Mouse (Mus musculus) forebrain, embryonic 13.5 days (tissue): ENCODE results near the gene Slc2a10. TPM values are rescaled to one million over a fixed set of nuclear protein-coding genes. Genes with fewer than 3 reads are reported as not detected.
"Not testable (repeated sequence)": the region's sequence is repeated elsewhere in the genome, so short reads cannot be mapped to it uniquely, and the experiment has no call there.

Experiments
- ATAC-seq: fragments of 200-750 bp; cut with Nextera tagmentation; 2 replicates; pipeline ENCODE4 v1.8.0; 2017
- H3K27ac ChIP-seq: fragments of 300-500 bp; sonication (generic); 2 replicates; pipeline ENCODE4 v1.5.1; 2015; ENCODE audit warnings: inconsistent platforms, mild to moderate bottlenecking, moderate library complexity
- H3K27me3 ChIP-seq: fragments of 300-500 bp; sonication (generic); 2 replicates; pipeline ENCODE4 v1.6.1; 2015; ENCODE audit warnings: mild to moderate bottlenecking, inconsistent platforms
- H3K36me3 ChIP-seq: fragments of 300-500 bp; sonication (generic); 2 replicates; pipeline ENCODE4 v1.6.1; 2015; ENCODE audit warnings: mild to moderate bottlenecking, inconsistent platforms; ENCODE audit not compliant: poor library complexity, severe bottlenecking
- H3K4me1 ChIP-seq: fragments of 300-500 bp; sonication (generic); 2 replicates; pipeline ENCODE4 v1.6.1; 2015; ENCODE audit warnings: inconsistent platforms
- H3K4me2 ChIP-seq: fragments of 300-500 bp; sonication (generic); 2 replicates; pipeline ENCODE4 v1.6.1; 2015; ENCODE audit warnings: inconsistent platforms, mild to moderate bottlenecking, moderate library complexity
- H3K4me3 ChIP-seq: fragments of 300-500 bp; sonication (generic); 2 replicates; pipeline ENCODE4 v1.5.1; 2015; ENCODE audit warnings: mild to moderate bottlenecking, inconsistent platforms
- H3K9ac ChIP-seq: fragments of 300-500 bp; sonication (generic); 2 replicates; pipeline ENCODE4 v1.6.1; 2015; ENCODE audit warnings: mild to moderate bottlenecking, inconsistent platforms
- H3K9me3 ChIP-seq: fragments of 300-500 bp; sonication (generic); replicated peaks from 2 replicates; pipeline ENCODE4 v1.6.1; 2016; ENCODE audit warnings: inconsistent platforms
- WGBS: fragments of 180-500 bp; shearing (Covaris S2); methylation state at CpG from one replicate; pipeline ENCODE4 v1.1.7; 2015; 5-methylcytosine and 5-hydroxymethylcytosine counted together
- polyA plus RNA-seq: library from polyadenylated mRNA; unstranded; fragments of >200 nt; fragmentation: Nextera tagmentation; extraction: Ambion mirVana; gene quantifications from 2 replicates; pipeline ENCODE4 v1.2.1, GENCODE M21; 2015

Gene Slc2a10
- polyA plus RNA-seq, 1 experiment from 2014 or later = 2.8 TPM

DNA sequence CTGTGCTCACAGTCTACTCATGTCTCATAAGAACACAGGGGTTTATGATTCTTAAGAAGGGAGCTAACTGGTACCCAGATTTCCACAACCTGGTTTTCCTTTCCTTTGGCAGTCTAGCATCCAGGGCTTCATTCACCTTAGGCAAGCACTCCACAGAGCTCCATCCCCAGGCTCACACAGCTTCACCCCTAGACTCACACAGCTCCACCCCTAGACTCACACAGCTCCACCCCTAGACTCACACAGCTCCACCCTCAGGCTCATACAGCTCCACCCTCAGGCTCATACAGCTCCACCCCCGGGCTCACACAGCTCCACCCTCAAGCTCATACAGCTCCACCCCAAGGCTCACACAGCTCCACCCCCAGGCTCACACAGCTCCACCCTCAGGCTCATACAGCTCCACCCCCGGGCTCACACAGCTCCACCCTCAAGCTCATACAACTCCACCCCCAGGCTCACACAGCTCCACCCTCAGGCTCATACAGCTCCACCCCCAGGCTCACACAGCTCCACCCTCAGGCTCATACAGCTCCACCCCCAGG lies 7.4 kb downstream of the Slc2a10 start:
- H3K27me3 ChIP-seq = not testable (repeated sequence)
- 71% methylated on average over 2 of the region's 2 CpGs for WGBS

DNA sequence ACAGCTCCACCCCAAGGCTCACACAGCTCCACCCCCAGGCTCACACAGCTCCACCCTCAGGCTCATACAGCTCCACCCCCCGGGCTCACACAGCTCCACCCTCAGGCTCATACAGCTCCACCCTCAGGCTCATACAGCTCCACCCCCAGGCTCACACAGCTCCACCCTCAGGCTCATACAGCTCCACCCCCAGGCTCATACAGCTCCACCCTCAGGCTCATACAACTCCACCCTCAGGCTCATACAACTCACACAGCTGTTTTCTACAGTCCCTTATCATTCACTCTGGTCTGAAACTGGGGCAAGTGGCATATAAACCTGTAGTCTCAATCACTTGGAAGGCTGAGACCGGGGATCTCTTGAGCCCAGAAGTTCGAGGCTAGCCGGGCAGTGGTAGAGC lies 7.9 kb downstream of the Slc2a10 start:
- H3K9me3 ChIP-seq, ATAC-seq, H3K4me2 ChIP-seq, H3K9ac ChIP-seq, H3K4me3 ChIP-seq, H3K27me3 ChIP-seq, H3K36me3 ChIP-seq, H3K27ac ChIP-seq: not testable (repeated sequence)
- 88% methylated on average over 4 of the region's 4 CpGs for WGBS
- peaks cover 15% of the 10 kb centered on the region for H3K4me1 ChIP-seq

More for the DNA sequence above, 7.4 kb downstream of the Slc2a10 start:
- ATAC-seq, H3K4me3 ChIP-seq, H3K9me3 ChIP-seq, H3K36me3 ChIP-seq, H3K27ac ChIP-seq, H3K4me2 ChIP-seq, H3K9ac ChIP-seq: not testable (repeated sequence)
- H3K4me1 ChIP-seq = peaks cover 15% of the 10 kb centered on the region

DNA sequence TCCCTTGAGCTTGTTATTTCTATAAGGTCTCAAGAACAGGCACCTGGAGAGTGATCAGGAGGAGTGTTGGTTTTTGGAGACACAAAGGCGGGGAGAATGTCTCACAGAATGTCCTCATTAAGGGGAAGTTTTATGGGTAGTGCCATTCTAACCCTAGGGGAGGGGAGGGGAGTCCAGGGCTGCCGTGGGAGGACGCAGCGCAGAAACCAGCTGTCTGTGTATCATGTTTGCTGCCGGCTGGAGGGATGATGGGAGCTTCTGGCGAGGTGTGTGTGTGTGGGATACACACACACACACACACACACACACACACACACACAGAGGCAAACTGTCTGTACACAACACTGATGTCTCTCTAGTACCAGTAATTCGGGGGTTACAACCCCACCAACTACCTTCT lies 8.8 kb downstream of the Slc2a10 start:
- no peak for ATAC-seq
- Histone ChIP-seq H3K4me1 (peaks cover 15% of the 10 kb centered on the region), H3K27me3 (no peaks in the 10 kb centered on the region), H3K36me3 (no peaks in the 10 kb centered on the region), H3K4me2 (no peak overlapping the region), H3K27ac (no peak overlapping the region), H3K9me3 (no peaks in the 10 kb centered on the region), H3K4me3 (no peak overlapping the region), H3K9ac (no peak overlapping the region)
- WGBS = 43% methylated on average over 7 of the region's 7 CpGs

DNA sequence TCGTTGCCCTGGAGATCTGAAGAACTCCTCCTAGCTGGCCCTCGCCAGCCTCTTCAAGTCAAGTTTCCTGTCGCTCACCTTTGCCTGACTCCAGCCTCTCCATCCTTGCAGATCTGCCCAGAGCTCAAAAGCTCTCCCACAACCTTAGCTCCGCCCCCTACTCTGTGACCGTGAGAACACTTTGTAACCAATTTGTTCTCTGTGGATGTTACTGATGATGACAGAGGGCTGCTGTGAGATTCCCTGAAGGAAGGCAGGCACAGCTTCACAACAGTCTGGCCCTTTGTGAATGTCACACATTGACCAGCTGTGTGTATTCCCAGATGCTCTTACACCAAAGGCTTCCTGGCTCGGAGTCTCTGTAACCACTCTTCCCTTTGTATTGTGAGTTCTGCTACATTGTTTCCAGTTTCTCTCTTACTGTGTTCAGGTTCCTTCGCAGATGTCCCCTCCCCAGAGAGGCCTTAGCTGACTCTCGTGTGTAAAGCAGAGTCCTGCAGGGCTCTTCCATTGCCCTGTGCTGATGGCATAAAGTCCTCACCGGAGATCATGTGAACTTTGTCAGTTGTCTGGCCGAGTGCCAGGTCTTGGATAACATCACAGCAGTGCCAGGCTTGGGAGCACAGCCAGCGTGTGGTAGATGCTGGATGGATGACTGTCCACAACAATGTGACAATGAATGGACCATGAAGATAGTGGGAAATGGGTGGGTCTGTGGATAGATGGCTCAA lies 9.4 kb downstream of the Slc2a10 start:
- H3K36me3 ChIP-seq = no peaks in the 10 kb centered on the region
- peaks cover 15% of the 10 kb centered on the region for H3K4me1 ChIP-seq
- no peak for ATAC-seq
- no peaks in the 10 kb centered on the region for H3K9me3 ChIP-seq
- no peak overlapping the region for H3K9ac ChIP-seq
- no peak overlapping the region for H3K4me2 ChIP-seq
- H3K27me3 ChIP-seq = no peaks in the 10 kb centered on the region
- no peak overlapping the region for H3K27ac ChIP-seq
- no peak overlapping the region for H3K4me3 ChIP-seq
- 38% methylated on average over 11 of the region's 11 CpGs for WGBS

DNA sequence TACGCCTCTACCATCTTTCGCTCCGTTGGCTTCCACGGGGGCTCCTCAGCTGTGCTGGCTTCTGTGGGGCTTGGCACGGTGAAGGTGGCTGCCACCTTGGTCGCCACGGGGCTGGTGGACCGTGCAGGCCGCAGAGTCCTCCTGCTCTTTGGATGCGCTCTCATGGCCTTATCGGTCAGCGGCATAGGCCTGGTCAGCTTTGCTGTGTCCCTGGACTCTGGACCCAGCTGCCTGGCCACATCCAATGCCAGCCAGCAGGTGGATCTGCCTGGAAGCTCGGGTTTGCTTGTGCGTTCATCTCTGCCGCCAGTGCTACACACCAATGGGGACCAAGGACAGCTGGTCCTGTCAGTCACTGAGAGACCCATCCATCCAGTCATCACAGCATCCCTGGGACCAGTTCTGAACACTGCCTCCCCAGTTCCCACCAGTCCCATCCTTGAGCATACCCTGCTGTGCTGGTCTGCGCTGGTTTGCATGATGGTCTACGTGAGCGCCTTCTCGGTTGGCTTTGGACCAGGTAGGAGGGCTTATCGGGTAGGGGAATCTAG lies 11.7 kb downstream of the Slc2a10 start:
- WGBS = 93% methylated on average over 20 of the region's 20 CpGs
- no peak overlapping the region for H3K4me2 ChIP-seq
- H3K4me3 ChIP-seq = no peak overlapping the region
- H3K36me3 ChIP-seq = no peaks in the 10 kb centered on the region
- H3K9ac ChIP-seq = no peak overlapping the region
- H3K27me3 ChIP-seq = no peaks in the 10 kb centered on the region
- H3K4me1 ChIP-seq = peaks cover 15% of the 10 kb centered on the region
- no peak overlapping the region for H3K27ac ChIP-seq
- no peak for ATAC-seq
- no peaks in the 10 kb centered on the region for H3K9me3 ChIP-seq

DNA sequence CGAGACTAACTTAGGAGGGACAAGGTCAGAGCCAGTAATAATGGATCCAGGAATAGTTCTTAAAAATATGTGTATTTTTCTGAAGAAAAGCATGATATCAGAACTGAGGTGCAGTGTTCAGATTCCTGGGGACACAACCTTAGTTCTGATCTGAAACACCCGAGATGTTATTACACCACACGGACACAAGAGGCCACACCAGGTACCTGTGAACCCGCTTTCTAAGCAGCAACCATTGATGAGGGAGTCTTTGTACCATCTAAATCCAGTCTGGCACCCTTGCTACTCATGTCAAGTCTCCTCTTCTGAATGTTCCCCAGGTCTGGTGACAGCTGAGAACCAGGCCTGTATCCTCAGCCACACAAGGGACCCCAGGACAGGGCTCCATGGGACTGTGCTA lies 22.0 kb downstream of the Slc2a10 start:
- Histone ChIP-seq H3K4me1 (no peaks in the 10 kb centered on the region), H3K27me3 (no peaks in the 10 kb centered on the region), H3K4me2 (no peak overlapping the region), H3K36me3 (no peaks in the 10 kb centered on the region), H3K9me3 (0 out of 2 replicates have a peak, but pooled peaks cover 4% of the 10 kb centered on the region), H3K9ac (no peak overlapping the region), H3K27ac (no peak overlapping the region), H3K4me3 (no peak overlapping the region)
- ATAC-seq = no peak
- WGBS = 39% methylated on average over 4 of the region's 4 CpGs

DNA sequence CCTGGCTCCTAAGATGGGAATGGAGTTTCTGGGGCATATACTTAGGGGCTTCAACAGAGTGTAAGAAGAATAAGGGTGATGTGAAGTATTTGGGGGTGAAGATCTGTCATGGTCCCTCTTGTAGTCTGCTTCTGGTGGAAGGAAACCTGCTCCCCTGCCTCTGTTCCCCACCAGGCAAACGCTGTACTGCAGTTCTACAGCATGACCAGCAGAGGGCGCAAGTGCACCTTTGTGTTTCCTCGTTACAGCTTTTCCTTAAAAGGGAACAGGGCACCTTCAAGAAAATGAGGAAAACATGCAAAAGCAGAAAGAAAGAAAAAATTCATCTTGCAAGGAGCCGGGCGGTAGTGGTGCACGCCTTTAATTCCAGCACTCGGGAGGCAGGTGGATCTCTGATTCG lies 25.5 kb downstream of the Slc2a10 start:
- Histone ChIP-seq H3K9me3 (no peaks in the 10 kb centered on the region), H3K27ac (no peak overlapping the region), H3K36me3 (no peaks in the 10 kb centered on the region), H3K27me3 (no peaks in the 10 kb centered on the region), H3K9ac (no peak overlapping the region), H3K4me2 (no peak overlapping the region), H3K4me1 (0 out of 2 replicates have a peak, but pooled peaks cover 1% of the 10 kb centered on the region), H3K4me3 (no peak overlapping the region)
- 13% methylated on average over 8 of the region's 8 CpGs for WGBS
- ATAC-seq = no peak; the same call in 1 of the 2 replicates

DNA sequence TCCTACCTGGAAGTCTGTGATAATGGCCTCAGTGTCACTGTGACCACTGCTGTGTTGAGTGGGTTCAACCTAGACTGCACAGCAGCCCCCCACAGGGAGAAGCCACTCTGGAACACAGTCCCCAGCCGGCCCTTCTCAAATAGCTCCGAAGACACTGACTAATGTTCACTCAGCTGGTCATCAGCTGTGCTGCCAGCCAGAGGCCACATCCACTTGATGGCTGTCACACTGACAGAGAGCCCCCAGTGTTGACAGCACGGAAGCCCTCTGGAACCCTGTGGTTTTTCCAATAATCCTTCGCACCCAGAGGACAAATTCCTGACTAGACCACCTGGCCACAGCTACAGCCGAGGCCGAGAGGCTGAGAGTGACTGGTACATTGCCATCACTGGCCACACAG lies 30.2 kb downstream of the Slc2a10 start:
- Histone ChIP-seq H3K9ac (no peak overlapping the region), H3K4me2 (no peak overlapping the region), H3K27me3 (no peaks in the 10 kb centered on the region), H3K36me3 (no peaks in the 10 kb centered on the region), H3K9me3 (no peaks in the 10 kb centered on the region), H3K4me1 (0 out of 2 replicates have a peak, but pooled peaks cover 2% of the 10 kb centered on the region), H3K27ac (no peak overlapping the region), H3K4me3 (no peak overlapping the region)
- 69% methylated on average over 6 of the region's 6 CpGs for WGBS
- no peak for ATAC-seq

DNA sequence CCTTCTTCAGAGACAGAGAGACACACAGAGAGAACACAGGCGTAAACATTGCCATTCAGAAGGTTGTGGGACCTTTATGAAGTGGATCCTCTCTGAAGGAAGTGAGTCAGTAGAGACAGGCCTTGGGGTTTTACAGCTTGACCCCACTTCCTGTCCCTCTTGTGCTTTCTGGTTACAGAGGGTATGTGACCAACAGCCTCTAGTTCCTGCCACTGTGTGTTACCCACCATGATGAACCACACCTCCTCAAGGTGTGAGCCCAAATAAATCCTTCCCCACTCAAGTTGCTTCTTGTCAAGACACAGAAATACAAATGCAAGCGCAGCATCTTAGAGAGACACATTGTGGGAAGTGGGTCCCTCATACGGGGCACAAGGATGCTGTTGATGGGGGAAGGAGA lies 37.4 kb downstream of the Slc2a10 start:
- Histone ChIP-seq H3K36me3 (no peaks in the 10 kb centered on the region), H3K4me3 (no peak overlapping the region), H3K27me3 (no peaks in the 10 kb centered on the region; the same call in 1 of the 2 replicates), H3K9me3 (no peaks in the 10 kb centered on the region), H3K4me2 (no peak overlapping the region), H3K27ac (no peak overlapping the region), H3K9ac (no peak overlapping the region), H3K4me1 (peaks cover 20% of the 10 kb centered on the region)
- ATAC-seq = no peak
- 83% methylated on average over 3 of the region's 3 CpGs for WGBS

DNA sequence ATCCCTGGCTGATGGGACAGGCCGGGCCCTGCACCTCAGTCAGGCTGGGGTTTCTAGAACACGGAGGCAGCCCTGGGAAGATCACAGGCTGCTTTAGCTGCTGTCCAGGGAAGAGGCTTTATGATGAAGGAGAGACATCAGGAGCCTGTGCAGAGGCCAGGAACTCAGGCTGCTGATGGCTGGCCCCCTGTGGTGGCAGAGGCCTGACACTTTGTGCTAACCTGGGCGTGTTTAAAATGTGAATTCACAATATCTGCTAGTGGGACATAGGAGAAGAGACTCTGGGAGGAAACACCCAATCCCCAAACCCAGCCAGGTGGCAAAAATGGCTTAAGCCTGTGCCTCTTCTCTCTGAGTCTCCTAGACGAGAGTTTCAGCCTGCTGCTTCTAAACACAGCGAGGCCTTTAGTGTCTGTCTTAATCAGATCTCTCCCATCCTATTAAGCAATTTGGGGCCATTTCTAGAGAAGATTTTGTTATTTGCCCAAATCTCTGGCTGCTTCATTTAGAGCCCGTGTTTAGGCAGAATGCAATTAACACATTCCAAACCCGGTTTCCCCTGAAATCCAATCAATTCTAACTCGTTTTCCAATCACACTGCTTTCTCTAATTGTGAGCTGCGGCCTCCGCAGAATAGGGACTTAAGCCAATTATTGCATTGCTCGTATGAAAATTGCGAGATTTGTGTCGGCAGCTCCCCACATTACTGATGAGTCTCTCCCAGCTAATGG lies 39.5 kb downstream of the Slc2a10 start:
- Histone ChIP-seq H3K27ac (peak overlapping the region; percentile 77), H3K27me3 (no peaks in the 10 kb centered on the region; the same call in 1 of the 2 replicates), H3K36me3 (no peaks in the 10 kb centered on the region), H3K9me3 (no peaks in the 10 kb centered on the region), H3K4me3 (no peak overlapping the region), H3K4me1 (peaks cover 25% of the 10 kb centered on the region), H3K4me2 (peak overlapping the region; percentile 6), H3K9ac (no peak overlapping the region)
- 4% methylated on average over 13 of the region's 13 CpGs for WGBS
- ATAC-seq = peak; percentile 33; the same call in 1 of the 2 replicates

DNA sequence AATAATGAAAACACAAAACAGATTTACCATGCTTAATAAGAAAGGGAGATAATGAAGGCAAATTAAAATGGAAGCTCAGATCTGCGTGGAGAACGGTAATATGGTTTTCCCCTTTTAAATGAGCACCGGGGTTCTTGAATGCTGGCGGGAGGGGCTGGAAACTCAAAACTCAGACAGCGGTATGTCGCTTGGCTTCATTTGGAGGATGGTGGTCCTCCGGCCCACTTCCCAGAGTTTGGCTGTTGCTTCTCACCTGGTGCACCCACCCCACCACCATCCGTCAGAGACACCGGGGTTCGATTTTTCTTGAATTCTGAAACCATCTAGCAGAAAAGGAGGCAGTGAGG lies 40.1 kb downstream of the Slc2a10 start:
- H3K27me3 ChIP-seq = no peaks in the 10 kb centered on the region; the same call in 1 of the 2 replicates
- H3K4me1 ChIP-seq = peaks cover 30% of the 10 kb centered on the region
- no peak for ATAC-seq
- H3K36me3 ChIP-seq = no peaks in the 10 kb centered on the region
- H3K9ac ChIP-seq = no peak overlapping the region
- no peaks in the 10 kb centered on the region for H3K9me3 ChIP-seq
- no peak overlapping the region for H3K4me3 ChIP-seq
- 22% methylated on average over 10 of the region's 10 CpGs for WGBS
- H3K4me2 ChIP-seq = peak overlapping the region; percentile 6
- H3K27ac ChIP-seq = peak overlapping the region; percentile 77

DNA sequence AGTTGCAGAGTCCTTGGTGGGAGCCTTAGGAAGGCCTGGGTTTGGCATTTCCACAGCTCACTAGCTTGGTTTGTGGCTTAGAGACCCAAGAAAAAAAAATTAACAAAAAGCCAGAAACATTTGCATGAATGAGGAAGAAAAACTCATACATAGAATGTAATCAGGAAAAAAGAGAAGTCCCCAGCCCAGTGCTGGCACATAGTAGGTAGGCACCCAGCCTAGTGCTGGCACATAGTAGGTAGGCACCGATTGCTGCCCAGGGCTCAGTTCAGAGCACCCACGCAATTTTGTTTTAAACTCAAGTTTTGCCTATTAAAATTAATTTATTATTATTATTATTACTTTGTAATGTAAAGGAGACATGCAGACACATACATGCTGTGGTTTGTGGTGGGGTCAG lies 42.1 kb downstream of the Slc2a10 start:
- no peak overlapping the region for H3K27ac ChIP-seq
- no peaks in the 10 kb centered on the region for H3K9me3 ChIP-seq
- no peaks in the 10 kb centered on the region; the same call in 1 of the 2 replicates for H3K27me3 ChIP-seq
- 96% methylated on average over 2 of the region's 2 CpGs for WGBS
- H3K4me1 ChIP-seq = peaks cover 34% of the 10 kb centered on the region
- H3K4me2 ChIP-seq = no peak overlapping the region
- no peak overlapping the region for H3K9ac ChIP-seq
- no peaks in the 10 kb centered on the region for H3K36me3 ChIP-seq
- no peak overlapping the region for H3K4me3 ChIP-seq
- no peak for ATAC-seq
